Mouse (Mus musculus): ENCODE results near the gene Slc25a10. TPM values are rescaled to one million over a fixed set of nuclear protein-coding genes. Genes with fewer than 3 reads are reported as not detected.
A peak's percentile ranks its signal among the peaks of the same experiment; 100 is the strongest.

Slc25a10 gene
- polyA plus RNA-seq (2015; fragmentation: Nextera tagmentation; extraction: Ambion mirVana), result 42.2 and 44.1 TPM in 2 replicates

- ATAC-seq (ENCODE audit: low read depth), result peak; percentile 86
- under 1% methylated on average over 35 of the region's 35 CpGs for WGBS (ENCODE audit: insufficient replicate concordance)
These were observed at the start of gene Slc25a10 for GRCm38 (mm10) chr11:120491317-120492023. Gene Slc25a10 (plus strand): TSS chr11:120491840.

GRCm38 (mm10) chr11:120442344-120442743, 49.3 kb upstream of the Slc25a10 start, which contains the start of gene Tspan10:
Gene Tspan10 (plus strand): TSS chr11:120442644.
- Histone ChIP-seq H3K4me3 (replicated peaks) (no peak within 1 kb of the TSS), H3K9me3 (replicated peaks) (no peaks in the 10 kb centered on the region), H3K4me2 (no peak within 1 kb of the TSS), H3K27ac (no peak within 1 kb of the TSS), H3K36me3 (no peaks in the 10 kb centered on the region), H3K9ac (no peak within 1 kb of the TSS), H3K27me3 (no peaks in the 10 kb centered on the region), H3K4me1 (replicated peaks) (no peaks in the 10 kb centered on the region)
- DNase-seq (no peak), ATAC-seq (ENCODE audit: low read depth) (no peak)
- WGBS (ENCODE audit: insufficient replicate concordance), result 81% methylated on average over 3 of the region's 3 CpGs

More at GRCm38 (mm10) chr11:120491317-120492023, at the start of gene Slc25a10:
- peak within 1 kb of the TSS; percentile 94 for H3K4me3 ChIP-seq (replicated peaks)
- peaks cover 73% of the 10 kb centered on the region for H3K4me1 ChIP-seq (replicated peaks)
- no peaks in the 10 kb centered on the region for H3K9me3 ChIP-seq (replicated peaks)
- peak within 1 kb of the TSS; percentile 95 for H3K9ac ChIP-seq
- H3K36me3 ChIP-seq, result peaks cover 67% of the 10 kb centered on the region
- H3K27me3 ChIP-seq, result no peaks in the 10 kb centered on the region
- H3K27ac ChIP-seq, result peak within 1 kb of the TSS; percentile 94
- peak within 1 kb of the TSS; percentile 94 for H3K4me2 ChIP-seq
- DNase-seq, result peak; percentile 88

GRCm38 (mm10) chr11:120442765-120443280, 48.8 kb upstream of the Slc25a10 start:
- H3K36me3 ChIP-seq, result no peaks in the 10 kb centered on the region
- DNase-seq (no peak), ATAC-seq (ENCODE audit: low read depth) (no peak)
- H3K9me3 ChIP-seq (replicated peaks), result no peaks in the 10 kb centered on the region
- no peak overlapping the region for H3K4me3 ChIP-seq (replicated peaks)
- no peak overlapping the region for H3K9ac ChIP-seq
- no peak overlapping the region for H3K4me2 ChIP-seq
- no peaks in the 10 kb centered on the region for H3K4me1 ChIP-seq (replicated peaks)
- no peak overlapping the region for H3K27ac ChIP-seq
- no peaks in the 10 kb centered on the region for H3K27me3 ChIP-seq
- 72% methylated on average over 3 of the region's 3 CpGs for WGBS (ENCODE audit: insufficient replicate concordance)

- Histone ChIP-seq H3K27me3 (no peaks in the 10 kb centered on the region), H3K4me2 (no peak overlapping the region), H3K27ac (no peak overlapping the region), H3K4me1 (replicated peaks) (0 out of 2 replicates have a peak, but pooled peaks cover 3% of the 10 kb centered on the region), H3K36me3 (no peaks in the 10 kb centered on the region), H3K9me3 (replicated peaks) (no peaks in the 10 kb centered on the region), H3K4me3 (replicated peaks) (no peak overlapping the region), H3K9ac (no peak overlapping the region)
- DNase-seq, result no peak
- no peak for ATAC-seq (ENCODE audit: low read depth)
- whole genome bisulfite sequencing (ENCODE audit: insufficient replicate concordance), result 54% methylated on average over 6 of the region's 6 CpGs
These were observed 47.5 kb upstream of the Slc25a10 start for GRCm38 (mm10) chr11:120444106-120444505.

- no peak overlapping the region for H3K9ac ChIP-seq
- H3K36me3 ChIP-seq, result no peaks in the 10 kb centered on the region
- ATAC-seq (ENCODE audit: low read depth) (no peak), DNase-seq (no peak)
- H3K27ac ChIP-seq, result no peak overlapping the region
- H3K9me3 ChIP-seq (replicated peaks), result no peaks in the 10 kb centered on the region
- WGBS (ENCODE audit: insufficient replicate concordance), result 48% methylated on average over 3 of the region's 3 CpGs
- no peaks in the 10 kb centered on the region for H3K27me3 ChIP-seq
- 0 out of 2 replicates have a peak, but pooled peaks cover 3% of the 10 kb centered on the region for H3K4me1 ChIP-seq (replicated peaks)
- no peak overlapping the region for H3K4me3 ChIP-seq (replicated peaks)
- H3K4me2 ChIP-seq, result no peak overlapping the region
These were observed 46.2 kb upstream of the Slc25a10 start for GRCm38 (mm10) chr11:120445475-120445874.

- 80% methylated on average over 7 of the region's 7 CpGs for WGBS (ENCODE audit: insufficient replicate concordance)
These were observed 44.5 kb upstream of the Slc25a10 start for GRCm38 (mm10) chr11:120447179-120447578.

GRCm38 (mm10) chr11:120452246-120452645, 39.4 kb upstream of the Slc25a10 start:
- Histone ChIP-seq H3K36me3 (no peaks in the 10 kb centered on the region; the same call in 1 of the 2 replicates), H3K27ac (no peak overlapping the region), H3K27me3 (no peaks in the 10 kb centered on the region), H3K4me1 (replicated peaks) (peaks cover 33% of the 10 kb centered on the region), H3K4me3 (replicated peaks) (no peak overlapping the region), H3K9me3 (replicated peaks) (no peaks in the 10 kb centered on the region), H3K9ac (no peak overlapping the region), H3K4me2 (no peak overlapping the region)
- DNase-seq (no peak), ATAC-seq (ENCODE audit: low read depth) (no peak)
- 56% methylated on average over 3 of the region's 3 CpGs for WGBS (ENCODE audit: insufficient replicate concordance)

More at GRCm38 (mm10) chr11:120447179-120447578, 44.5 kb upstream of the Slc25a10 start:
- Histone ChIP-seq H3K4me2 (no peak overlapping the region), H3K27ac (no peak overlapping the region), H3K27me3 (no peaks in the 10 kb centered on the region), H3K9ac (no peak overlapping the region), H3K4me3 (replicated peaks) (no peak overlapping the region), H3K9me3 (replicated peaks) (no peaks in the 10 kb centered on the region), H3K4me1 (replicated peaks) (0 out of 2 replicates have a peak, but pooled peaks cover 3% of the 10 kb centered on the region), H3K36me3 (no peaks in the 10 kb centered on the region)
- ATAC-seq (ENCODE audit: low read depth), result no peak
- no peak for DNase-seq

- peaks cover 36% of the 10 kb centered on the region for H3K4me1 ChIP-seq (replicated peaks)
- no peaks in the 10 kb centered on the region; the same call in 1 of the 2 replicates for H3K36me3 ChIP-seq
- DNase-seq, result no peak
- WGBS (ENCODE audit: insufficient replicate concordance), result 78% methylated on average over 4 of the region's 4 CpGs
- no peak within 1 kb of the TSS for H3K9ac ChIP-seq
- ATAC-seq (ENCODE audit: low read depth), result no peak
- H3K4me2 ChIP-seq, result no peak within 1 kb of the TSS
- H3K27me3 ChIP-seq, result no peaks in the 10 kb centered on the region
- 0 out of 2 replicates have a peak within 1 kb of the TSS, but pooled peaks have one; percentile 74 for H3K27ac ChIP-seq
- H3K9me3 ChIP-seq (replicated peaks), result no peaks in the 10 kb centered on the region
- no peak within 1 kb of the TSS for H3K4me3 ChIP-seq (replicated peaks)
These were observed 38.3 kb upstream of the Slc25a10 start, which contains the start of gene Pde6g for GRCm38 (mm10) chr11:120453306-120453705. Gene Pde6g (minus strand): TSS chr11:120453500.

GRCm38 (mm10) chr11:120454965-120455364, 36.7 kb upstream of the Slc25a10 start:
- no peak for ATAC-seq (ENCODE audit: low read depth)

GRCm38 (mm10) chr11:120455413-120455812, 36.2 kb upstream of the Slc25a10 start:
- 68% methylated on average over 7 of the region's 7 CpGs for WGBS (ENCODE audit: insufficient replicate concordance)
- Histone ChIP-seq H3K27me3 (no peaks in the 10 kb centered on the region), H3K4me1 (replicated peaks) (peaks cover 54% of the 10 kb centered on the region), H3K27ac (peak overlapping the region; percentile 74), H3K9ac (peak overlapping the region; percentile 42; the same call in 1 of the 2 replicates), H3K4me3 (replicated peaks) (no peak overlapping the region), H3K36me3 (peaks cover 9% of the 10 kb centered on the region), H3K9me3 (replicated peaks) (no peaks in the 10 kb centered on the region), H3K4me2 (peak overlapping the region; percentile 47)
- peak; percentile 47 for ATAC-seq (ENCODE audit: low read depth)
- peak; percentile 38 for DNase-seq

More at GRCm38 (mm10) chr11:120454965-120455364, 36.7 kb upstream of the Slc25a10 start:
- Histone ChIP-seq H3K9ac (peak overlapping the region; percentile 42; the same call in 1 of the 2 replicates), H3K9me3 (replicated peaks) (no peaks in the 10 kb centered on the region), H3K27me3 (no peaks in the 10 kb centered on the region), H3K4me3 (replicated peaks) (no peak overlapping the region), H3K27ac (peak overlapping the region; percentile 74), H3K4me1 (replicated peaks) (peaks cover 53% of the 10 kb centered on the region), H3K4me2 (peak overlapping the region; percentile 47; the same call in 1 of the 2 replicates), H3K36me3 (peaks cover 6% of the 10 kb centered on the region)
- no peak for DNase-seq
- 93% methylated on average over 4 of the region's 4 CpGs for WGBS (ENCODE audit: insufficient replicate concordance)

GRCm38 (mm10) chr11:120457370-120457769, 34.3 kb upstream of the Slc25a10 start:
- H3K4me2 ChIP-seq, result peak overlapping the region; percentile 86
- peak; percentile 46 for ATAC-seq (ENCODE audit: low read depth)
- H3K36me3 ChIP-seq, result peaks cover 28% of the 10 kb centered on the region
- peaks cover 54% of the 10 kb centered on the region for H3K4me1 ChIP-seq (replicated peaks)
- H3K27ac ChIP-seq, result peak overlapping the region; percentile 87
- no peaks in the 10 kb centered on the region for H3K9me3 ChIP-seq (replicated peaks)
- H3K4me3 ChIP-seq (replicated peaks), result peak overlapping the region; percentile 79
- no peak for DNase-seq
- no peaks in the 10 kb centered on the region for H3K27me3 ChIP-seq
- 9% methylated on average over 14 of the region's 14 CpGs for WGBS (ENCODE audit: insufficient replicate concordance)
- peak overlapping the region; percentile 87 for H3K9ac ChIP-seq

Measured in liver, embryonic 13.5 days (tissue).